Mouse (Mus musculus) cerebellum, postnatal 10 days (tissue): ENCODE measurements around the gene Eif6.
"Not testable (repeated sequence)": the region's sequence is repeated elsewhere in the genome, so short reads cannot be mapped to it uniquely, and the experiment has no call there.

Experiments used
- DNase-seq, 2 experiments: peaks; one replicate each; pipeline ENCODE4 v3.0.0; 2021; ENCODE audit warnings: mixed read lengths in 2 of 2

Gene Eif6

GRCm38 (mm10) chr2:155826630-155827424 is at the start of gene Eif6:
TSS of gene Eif6 (minus strand) at chr2:155826925.
- DNase-seq, result peak; percentile 91 to 93

DNA sequence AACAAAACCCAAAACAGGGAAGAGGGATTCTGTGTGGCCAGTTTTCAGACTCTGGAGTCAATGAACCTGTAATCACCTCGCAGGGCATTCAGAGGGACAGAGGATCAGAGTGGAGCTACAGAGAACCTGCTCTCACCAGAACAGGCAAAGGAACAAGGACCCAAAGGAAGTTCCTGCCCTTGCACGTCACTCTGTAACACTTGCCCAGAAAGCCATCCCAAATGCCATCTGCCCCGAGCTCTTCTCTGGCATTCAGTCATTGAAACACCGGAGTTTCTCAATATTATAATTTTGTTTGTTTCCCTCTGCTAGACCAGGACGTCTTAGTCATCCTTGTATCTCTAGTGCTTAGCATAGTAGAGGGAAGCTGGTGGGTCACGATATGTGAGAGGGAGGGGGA is 46.9 kb upstream of the Eif6 start:
- peak; percentile 36 to 42 for DNase-seq

GRCm38 (mm10) chr2:155872930-155873507 is 46.3 kb upstream of the Eif6 start:
- DNase-seq, result peak; percentile 19 to 22

- DNase-seq, result peak; percentile 36 to 50
These were observed 45.8 kb upstream of the Eif6 start for GRCm38 (mm10) chr2:155872486-155872885.

DNA sequence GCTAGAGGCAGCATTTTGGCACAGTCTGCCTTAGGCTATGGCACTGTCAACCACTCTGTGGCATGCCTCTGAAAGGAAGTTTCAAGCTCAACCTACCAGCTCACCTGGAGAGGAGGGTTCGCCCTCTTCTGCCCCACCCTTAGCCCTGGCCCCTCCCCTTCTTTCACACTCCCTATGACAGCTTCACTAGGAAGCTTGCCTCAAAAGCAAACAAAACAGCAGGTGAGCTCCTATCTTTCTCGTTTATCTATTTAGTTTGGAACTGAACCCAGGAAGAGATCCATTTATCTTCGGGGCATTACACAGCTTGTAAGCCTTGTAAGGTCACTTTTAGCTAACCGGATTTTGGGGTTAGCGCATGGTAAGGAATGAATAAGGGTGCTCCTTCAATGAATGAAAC is 43.0 kb upstream of the Eif6 start:
- no peak for DNase-seq

GRCm38 (mm10) chr2:155868320-155868719 is 41.6 kb upstream of the Eif6 start:
- DNase-seq, result no peak

DNA sequence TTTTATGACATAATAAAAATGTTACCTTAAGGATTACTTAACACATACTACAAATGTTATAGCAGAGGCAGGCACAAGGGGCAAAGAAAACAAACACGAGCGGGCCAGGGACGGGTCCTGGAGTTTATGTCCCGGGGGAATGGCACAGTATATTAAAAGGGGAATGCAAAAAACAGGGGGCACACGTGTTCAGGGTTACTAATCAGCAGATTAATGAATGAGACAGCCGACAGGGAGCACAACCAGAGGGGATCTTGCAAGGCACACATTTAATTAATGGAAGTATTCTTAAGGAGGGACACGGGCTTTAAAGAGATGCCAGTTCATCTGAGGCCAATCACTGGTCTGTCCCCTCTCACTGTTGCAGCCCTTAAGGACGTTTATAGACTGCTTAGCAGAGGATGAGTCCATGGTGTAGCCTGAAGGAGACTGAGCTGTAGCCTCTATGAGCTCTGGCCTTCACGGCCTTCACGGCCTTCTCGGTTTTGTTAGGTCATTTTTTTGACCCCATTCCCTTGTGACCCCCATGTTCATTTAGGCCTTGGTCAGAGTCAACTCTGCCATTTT is 36.7 kb upstream of the Eif6 start:
- DNase-seq, result no peak

GRCm38 (mm10) chr2:155862573-155863300 is 36.0 kb upstream of the Eif6 start:
- DNase-seq, result peak; percentile 43 to 48

GRCm38 (mm10) chr2:155861581-155861980 is 34.9 kb upstream of the Eif6 start:
- DNase-seq, result peak in 1 of 2 experiments; percentile 22

GRCm38 (mm10) chr2:155860102-155860501 is 33.4 kb upstream of the Eif6 start:
- DNase-seq, result no peak

DNA sequence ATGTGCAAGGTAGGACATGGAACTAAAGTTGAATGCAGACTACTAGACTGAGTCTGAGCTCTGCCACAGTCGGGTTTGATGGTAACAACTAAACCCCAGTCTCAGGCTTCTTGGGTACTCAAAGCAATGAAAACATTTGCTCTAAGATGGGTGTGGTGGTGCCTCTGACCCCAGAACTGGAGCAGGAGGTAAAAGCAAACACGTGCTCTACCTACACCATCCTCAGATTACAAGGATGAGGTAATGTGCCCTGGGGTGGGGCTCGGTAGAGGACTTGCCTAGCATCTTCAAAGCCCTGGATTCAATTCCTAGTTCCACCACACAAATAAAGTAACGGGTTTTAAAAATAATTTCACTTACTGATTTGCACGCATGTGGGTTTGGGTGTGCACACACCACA is 25.8 kb upstream of the Eif6 start:
- no peak for DNase-seq

GRCm38 (mm10) chr2:155850120-155850519 is 23.4 kb upstream of the Eif6 start:
- DNase-seq, result no peak

DNA sequence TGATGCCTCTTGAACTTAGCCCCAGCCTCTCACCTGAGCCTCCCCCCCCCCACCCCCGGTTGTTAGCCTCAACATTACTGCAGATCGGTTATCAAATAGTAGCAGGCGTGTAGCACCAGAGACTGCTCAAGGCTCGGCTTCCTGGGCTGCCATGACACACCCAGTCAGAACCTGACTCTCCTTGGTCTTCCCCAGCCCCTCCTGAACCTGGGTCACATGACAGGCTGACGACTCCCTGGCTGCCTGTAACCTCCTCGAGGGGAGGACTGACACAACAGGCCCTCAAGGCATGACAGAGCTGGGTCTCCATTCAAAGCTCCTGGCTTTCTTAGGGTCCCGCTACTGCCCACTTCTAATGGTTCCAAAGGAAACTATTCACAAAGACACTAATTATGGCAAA is 22.7 kb upstream of the Eif6 start:
- no peak for DNase-seq

GRCm38 (mm10) chr2:155848291-155848690 is 21.6 kb upstream of the Eif6 start:
- DNase-seq, result peak; percentile 89 to 93

DNA sequence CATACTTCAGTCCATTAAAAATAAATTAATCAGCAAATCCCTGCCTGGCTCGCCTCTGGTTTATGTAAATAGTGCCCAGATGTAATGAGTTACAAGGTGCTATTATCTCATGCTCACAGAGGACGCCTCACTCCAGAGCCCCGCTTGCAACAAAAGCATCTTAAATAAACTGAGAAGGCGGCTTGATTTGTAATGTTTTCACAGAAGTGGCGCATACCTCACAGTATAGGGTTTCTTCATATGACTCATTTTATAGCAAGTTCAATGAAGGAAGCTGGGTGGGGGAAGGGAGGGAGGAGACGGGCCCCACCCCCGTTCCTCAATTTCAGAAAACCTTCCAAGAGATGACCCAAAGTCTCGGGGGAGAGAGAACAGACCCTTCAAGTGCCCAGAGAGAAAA is 20.2 kb upstream of the Eif6 start:
- DNase-seq, result no peak

DNA sequence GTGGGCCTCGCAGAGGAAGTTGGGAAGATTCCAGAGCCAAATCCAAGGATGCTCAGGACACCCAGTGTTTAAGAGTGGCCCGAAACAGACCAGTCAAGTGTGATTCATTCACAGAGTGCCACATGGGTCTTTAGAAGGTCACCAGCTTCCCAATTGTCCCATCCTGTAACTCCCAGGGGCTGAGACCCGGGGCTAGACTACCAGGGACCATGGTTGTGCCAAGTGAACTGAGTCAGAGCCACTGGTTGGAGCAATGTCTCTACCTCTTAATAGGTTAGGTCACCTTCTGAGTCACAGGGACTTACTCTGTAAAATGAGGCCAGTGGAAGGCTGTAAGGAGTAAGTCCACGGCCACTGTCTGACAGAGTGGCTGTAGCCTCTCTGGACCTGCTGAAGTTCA is 12.2 kb upstream of the Eif6 start:
- DNase-seq, result no peak

GRCm38 (mm10) chr2:155837961-155838360 is 11.2 kb upstream of the Eif6 start:
- DNase-seq, result no peak

GRCm38 (mm10) chr2:155834732-155835131 is 8.0 kb upstream of the Eif6 start, which contains the start of gene Fam83c:
TSS of gene Fam83c (minus strand) at chr2:155834854.
- DNase-seq, result no peak

- not testable (repeated sequence) for DNase-seq
These were observed 5.4 kb upstream of the Eif6 start for GRCm38 (mm10) chr2:155832087-155832486.

GRCm38 (mm10) chr2:155831302-155831701 is 4.6 kb upstream of the Eif6 start:
- DNase-seq, result peak in 1 of 2 experiments; percentile 41

- no peak for DNase-seq
These were observed 4.1 kb upstream of the Eif6 start for GRCm38 (mm10) chr2:155830841-155831240.

DNA sequence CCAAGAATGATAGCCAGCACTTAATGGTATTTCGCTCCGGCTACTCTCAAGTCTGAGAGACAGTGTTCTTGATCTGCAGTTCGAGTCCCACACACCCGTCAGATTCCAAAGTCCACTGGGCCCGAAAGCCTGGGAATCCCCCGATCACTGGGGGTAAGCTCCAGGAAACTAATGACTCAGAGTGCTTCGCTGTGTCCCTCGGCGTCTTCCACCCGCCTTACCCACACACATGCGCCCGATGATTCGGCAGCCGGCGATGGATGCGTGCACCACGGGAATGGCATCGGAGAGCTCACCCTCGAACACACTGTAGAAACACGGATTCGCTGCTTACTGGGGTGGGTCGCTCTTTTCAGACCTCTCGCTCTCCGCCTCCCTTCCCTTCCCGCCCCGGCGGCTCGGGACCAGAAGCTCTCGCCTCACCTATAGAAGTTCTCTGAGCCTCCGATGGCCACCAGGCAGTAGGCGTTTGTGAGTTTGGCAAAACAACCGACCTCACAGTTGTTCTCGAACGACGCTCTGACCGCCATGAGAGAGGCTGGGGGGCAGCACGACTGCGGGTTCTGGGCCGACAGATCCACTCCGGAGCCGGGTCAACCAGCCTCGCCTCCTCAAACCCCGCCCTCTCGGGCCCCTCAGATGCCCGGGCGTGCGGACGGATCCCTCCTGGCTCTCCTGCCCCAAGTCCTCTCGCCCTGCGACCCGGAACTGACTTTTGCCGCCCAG is 658 bp downstream of the Eif6 start:
- no peak for DNase-seq

DNA sequence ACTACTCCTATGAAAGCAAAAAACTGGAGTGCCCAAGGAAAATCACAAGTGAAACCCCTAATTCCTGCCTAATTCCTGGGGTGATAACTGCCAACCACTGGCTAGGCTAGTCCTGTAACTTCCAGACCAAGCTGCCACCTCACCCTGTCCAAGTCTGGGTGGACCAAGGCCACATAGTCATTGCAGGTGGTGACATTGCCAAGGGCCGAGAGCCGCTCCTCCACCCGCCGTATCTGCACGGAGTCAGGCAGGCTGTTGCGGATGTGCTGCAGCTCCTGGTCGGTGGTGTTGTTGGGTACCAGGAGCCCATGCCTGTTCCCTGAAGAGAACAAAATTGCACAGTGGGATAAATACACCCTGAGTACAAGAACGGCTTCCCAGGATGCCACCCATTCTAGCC is 3.0 kb downstream of the Eif6 start:
- no peak for DNase-seq
